Mouse (Mus musculus) stomach, embryonic 16.5 days (tissue): Measurements from ENCODE around the gene Ggact. TPM values are rescaled to one million over a fixed set of nuclear protein-coding genes. Genes with fewer than 3 reads are reported as not detected.

Experiments used
- ATAC-seq: fragments of 200-750 bp; cut with Nextera tagmentation; 2 replicates; pipeline ENCODE4 v1.8.0; 2017; ENCODE audit warnings: moderate number of reproducible peaks, moderate TSS enrichment; ENCODE audit not compliant: insufficient read depth, low FRiP score
- H3K27ac ChIP-seq: fragments of 300-500 bp; sonication (generic); 2 replicates; pipeline ENCODE4 v1.5.1; 2014; ENCODE audit warnings: low read length
- H3K27me3 ChIP-seq: fragments of 300-500 bp; sonication (generic); 2 replicates; pipeline ENCODE4 v1.6.1; 2014; ENCODE audit warnings: low read length, control low read depth, mixed read lengths; ENCODE audit not compliant: control insufficient read depth, insufficient read depth
- H3K36me3 ChIP-seq: fragments of 300-500 bp; sonication (generic); 2 replicates; pipeline ENCODE4 v1.6.1; 2014; ENCODE audit warnings: low read length; ENCODE audit not compliant: control insufficient read depth, insufficient read depth
- H3K4me1 ChIP-seq: fragments of 300-500 bp; sonication (generic); 2 replicates; pipeline ENCODE4 v1.6.1; 2014; ENCODE audit warnings: low read length, control low read depth, mixed read lengths; ENCODE audit not compliant: control insufficient read depth, insufficient read depth
- H3K4me2 ChIP-seq: fragments of 300-500 bp; sonication (generic); 2 replicates; pipeline ENCODE4 v1.6.1; 2014; ENCODE audit warnings: low read depth, low read length, mixed read lengths
- H3K4me3 ChIP-seq: fragments of 300-500 bp; sonication (generic); replicated peaks from 2 replicates; pipeline ENCODE4 v1.5.1; 2014; ENCODE audit warnings: mild to moderate bottlenecking, low read length
- H3K9ac ChIP-seq: fragments of 300-500 bp; sonication (generic); 2 replicates; pipeline ENCODE4 v1.6.1; 2014; ENCODE audit warnings: low read length
- H3K9me3 ChIP-seq: fragments of 300-500 bp; sonication (generic); replicated peaks from 2 replicates; pipeline ENCODE4 v1.6.1; 2016; ENCODE audit warnings: low read length, control low read depth; ENCODE audit not compliant: control insufficient read depth
- WGBS: fragments of 180-500 bp; shearing (Covaris S2); extraction: QIAGEN DNeasy Blood & Tissue Kit; methylation state at CpG from one replicate; pipeline ENCODE4 v1.1.7; 2014; 5-methylcytosine and 5-hydroxymethylcytosine counted together
- polyA plus RNA-seq: library from polyadenylated mRNA; unstranded; fragments of >200 nt; fragmentation: Nextera tagmentation; extraction: Ambion mirVana; gene quantifications from 2 replicates; pipeline ENCODE4 v1.2.1, GENCODE M21; 2015

Gene Ggact
- polyA plus RNA-seq, 1 experiment from 2014 or later: 33.0 TPM

DNA sequence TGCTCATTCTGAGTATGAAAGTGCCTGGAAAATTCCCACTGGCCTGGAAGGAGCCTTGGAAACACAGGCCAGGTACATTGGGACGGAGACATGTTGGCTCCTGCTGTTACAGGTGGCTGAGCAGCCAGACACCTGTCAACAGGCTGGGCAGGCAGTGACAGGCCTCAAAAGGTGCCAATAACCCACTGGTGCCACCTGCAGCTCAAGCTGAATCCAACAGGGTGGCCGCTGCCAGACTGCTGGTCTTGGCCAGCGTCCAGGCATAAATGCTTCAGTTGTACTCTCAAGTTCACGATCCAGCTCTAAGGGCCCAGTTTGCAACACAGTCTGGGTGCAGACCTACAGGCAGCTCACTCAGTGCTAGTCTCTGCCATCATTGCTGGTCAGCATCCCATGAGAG is 10.7 kb downstream of the Ggact start:
- peaks cover 15% of the 10 kb centered on the region for H3K4me1 ChIP-seq
- no peak overlapping the region for H3K9ac ChIP-seq
- H3K9me3 ChIP-seq: 0 out of 2 replicates have a peak, but pooled peaks cover 4% of the 10 kb centered on the region
- H3K27me3 ChIP-seq: no peaks in the 10 kb centered on the region
- no peak overlapping the region for H3K4me2 ChIP-seq
- WGBS: 60% methylated on average over 4 of the region's 4 CpGs
- H3K4me3 ChIP-seq: no peak overlapping the region
- H3K27ac ChIP-seq: peak overlapping the region; percentile 35; the same call in 1 of the 2 replicates
- peak; percentile 81 for ATAC-seq
- no peaks in the 10 kb centered on the region for H3K36me3 ChIP-seq

GRCm38 (mm10) chr14:122902136-122902535 is 11.4 kb downstream of the Ggact start:
- H3K4me3 ChIP-seq: no peak overlapping the region
- no peaks in the 10 kb centered on the region for H3K27me3 ChIP-seq
- H3K4me1 ChIP-seq: peaks cover 15% of the 10 kb centered on the region
- H3K27ac ChIP-seq: no peak overlapping the region
- peak; percentile 61; the same call in 1 of the 2 replicates for ATAC-seq
- H3K9me3 ChIP-seq: 0 out of 2 replicates have a peak, but pooled peaks cover 2% of the 10 kb centered on the region
- H3K9ac ChIP-seq: no peak overlapping the region
- WGBS: 55% methylated on average over 2 of the region's 2 CpGs
- no peak overlapping the region for H3K4me2 ChIP-seq
- no peaks in the 10 kb centered on the region for H3K36me3 ChIP-seq

DNA sequence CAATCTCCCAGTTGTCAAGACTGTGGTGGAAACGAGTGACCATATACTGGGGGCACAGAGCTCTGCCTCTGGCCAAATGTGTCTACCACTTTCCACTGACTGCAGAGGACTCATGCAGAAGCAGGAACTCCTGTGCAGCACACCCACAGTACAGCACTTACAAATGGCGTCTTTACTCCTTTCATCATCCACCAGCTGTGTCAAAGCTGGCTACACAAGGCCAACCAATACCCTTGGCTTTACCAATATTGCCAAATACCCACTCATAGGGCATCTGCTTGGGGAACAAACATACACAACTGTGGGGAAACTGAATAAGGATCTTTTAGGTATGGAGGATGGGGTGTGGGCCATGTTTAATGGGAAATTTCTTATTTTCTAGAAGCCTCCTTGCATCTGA is 11.8 kb downstream of the Ggact start:
- Histone ChIP-seq H3K27me3 (no peaks in the 10 kb centered on the region), H3K9me3 (no peaks in the 10 kb centered on the region), H3K27ac (no peak overlapping the region), H3K4me2 (no peak overlapping the region), H3K9ac (no peak overlapping the region), H3K4me3 (no peak overlapping the region), H3K4me1 (peaks cover 15% of the 10 kb centered on the region), H3K36me3 (no peaks in the 10 kb centered on the region)
- WGBS: 72% methylated on average over 2 of the region's 2 CpGs
- ATAC-seq: no peak

DNA sequence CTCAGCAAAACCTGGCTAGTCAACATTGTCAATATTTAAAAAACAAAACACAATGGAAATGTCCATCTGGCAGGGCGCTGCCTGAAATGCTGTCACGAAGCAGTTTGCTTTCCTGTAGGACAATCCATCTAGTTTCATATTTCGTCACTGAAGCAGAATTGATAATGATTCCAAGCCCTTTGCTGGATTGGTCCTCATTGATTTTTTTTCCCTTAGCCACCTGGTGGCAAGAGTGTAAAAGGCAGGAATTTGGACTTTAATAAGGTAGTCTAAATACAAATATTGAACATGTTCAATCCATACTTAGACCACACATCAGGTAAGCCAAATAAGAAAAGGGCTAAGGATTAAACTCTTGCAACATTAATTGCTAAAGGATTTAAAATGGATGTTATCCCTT is 12.4 kb downstream of the Ggact start:
- Histone ChIP-seq H3K4me1 (peaks cover 15% of the 10 kb centered on the region), H3K27me3 (no peaks in the 10 kb centered on the region), H3K36me3 (no peaks in the 10 kb centered on the region), H3K4me3 (no peak overlapping the region), H3K9me3 (no peaks in the 10 kb centered on the region), H3K4me2 (no peak overlapping the region), H3K27ac (no peak overlapping the region), H3K9ac (no peak overlapping the region)
- 60% methylated on average over 3 of the region's 3 CpGs for WGBS
- no peak for ATAC-seq

GRCm38 (mm10) chr14:122900679-122901078 is 12.9 kb downstream of the Ggact start:
- Histone ChIP-seq H3K36me3 (no peaks in the 10 kb centered on the region), H3K4me1 (peaks cover 15% of the 10 kb centered on the region)
- ATAC-seq: peak; percentile 19; the same call in 1 of the 2 replicates

DNA sequence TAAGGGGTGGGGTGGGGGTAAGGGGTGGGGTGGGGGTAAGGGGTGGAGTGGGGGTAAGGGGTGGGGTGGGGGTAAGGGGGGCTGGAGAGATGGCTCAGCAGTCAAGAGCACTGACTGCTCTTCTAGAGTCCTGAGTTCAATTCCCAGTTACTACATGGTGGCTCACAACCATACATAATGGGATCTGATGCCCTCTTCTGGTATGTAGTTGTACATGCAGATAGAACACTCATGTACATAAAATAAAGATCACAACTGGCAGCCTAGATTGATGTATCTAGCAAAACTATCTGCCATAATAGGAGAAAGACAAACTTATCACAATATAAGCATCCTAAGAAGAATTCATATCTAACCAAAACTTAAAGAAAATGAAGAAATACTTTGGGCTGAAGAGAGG is 15.0 kb downstream of the Ggact start:
- no peaks in the 10 kb centered on the region for H3K36me3 ChIP-seq
- ATAC-seq: no peak
- no peak overlapping the region for H3K4me2 ChIP-seq

More at GRCm38 (mm10) chr14:122900679-122901078, 12.9 kb downstream of the Ggact start:
- Histone ChIP-seq H3K27me3 (no peaks in the 10 kb centered on the region), H3K27ac (no peak overlapping the region), H3K9ac (no peak overlapping the region), H3K4me3 (no peak overlapping the region), H3K4me2 (no peak overlapping the region), H3K9me3 (no peaks in the 10 kb centered on the region)

DNA sequence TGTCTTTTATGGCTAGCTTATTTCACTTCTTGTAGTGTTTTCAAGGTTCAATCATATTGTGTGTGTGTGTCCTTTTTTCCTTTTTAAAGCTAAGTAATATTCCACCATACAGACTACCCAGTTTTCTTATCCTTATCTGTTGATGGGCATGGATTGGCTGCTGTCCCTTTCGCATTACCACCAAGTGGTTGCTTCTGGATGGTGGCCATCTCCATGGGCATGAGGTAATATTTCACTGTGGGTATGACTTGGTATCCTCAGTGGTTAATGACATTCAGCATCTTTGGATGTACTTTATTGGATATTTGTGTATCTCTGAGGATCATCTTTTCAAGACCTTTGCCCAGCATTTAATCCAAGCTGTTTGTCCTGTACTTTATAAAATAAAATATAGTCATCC is 17.5 kb downstream of the Ggact start:
- H3K9ac ChIP-seq: no peak overlapping the region
- H3K4me2 ChIP-seq: no peak overlapping the region
- WGBS: 97% methylated on average over 1 of the region's 1 CpGs
- H3K4me1 ChIP-seq: peaks cover 6% of the 10 kb centered on the region
- H3K36me3 ChIP-seq: no peaks in the 10 kb centered on the region
- H3K27ac ChIP-seq: no peak overlapping the region
- H3K27me3 ChIP-seq: no peaks in the 10 kb centered on the region
- no peaks in the 10 kb centered on the region for H3K9me3 ChIP-seq
- no peak overlapping the region for H3K4me3 ChIP-seq
- ATAC-seq: no peak

More for the DNA sequence above, 15.0 kb downstream of the Ggact start:
- no peaks in the 10 kb centered on the region for H3K9me3 ChIP-seq
- H3K9ac ChIP-seq: no peak overlapping the region
- peaks cover 15% of the 10 kb centered on the region for H3K4me1 ChIP-seq
- H3K4me3 ChIP-seq: no peak overlapping the region
- H3K27ac ChIP-seq: no peak overlapping the region
- H3K27me3 ChIP-seq: no peaks in the 10 kb centered on the region

DNA sequence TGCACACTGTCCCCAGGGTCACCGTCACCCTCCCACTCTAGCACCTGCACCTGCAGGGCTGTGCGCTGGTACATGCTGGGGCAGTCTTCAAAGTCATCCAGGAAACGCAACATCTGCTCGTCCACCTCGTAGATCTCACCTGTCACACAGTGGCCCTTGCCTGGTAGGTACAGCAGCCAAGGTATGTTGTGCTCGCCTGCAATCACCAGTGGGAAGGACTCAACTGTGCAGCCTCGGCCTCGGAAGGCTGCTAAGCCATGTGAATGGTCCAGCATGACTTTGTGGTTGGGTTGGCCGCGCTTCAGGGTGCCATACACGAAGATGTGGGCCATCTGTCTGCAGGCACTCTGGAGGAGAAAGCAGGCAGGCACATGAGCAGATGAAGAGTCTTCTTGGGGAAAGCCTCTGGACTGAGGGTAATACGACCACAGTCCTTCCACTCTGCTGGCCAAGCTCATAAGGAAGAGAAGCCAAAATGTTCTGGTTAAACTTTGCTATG is 22.0 kb downstream of the Ggact start:
- ATAC-seq: no peak

DNA sequence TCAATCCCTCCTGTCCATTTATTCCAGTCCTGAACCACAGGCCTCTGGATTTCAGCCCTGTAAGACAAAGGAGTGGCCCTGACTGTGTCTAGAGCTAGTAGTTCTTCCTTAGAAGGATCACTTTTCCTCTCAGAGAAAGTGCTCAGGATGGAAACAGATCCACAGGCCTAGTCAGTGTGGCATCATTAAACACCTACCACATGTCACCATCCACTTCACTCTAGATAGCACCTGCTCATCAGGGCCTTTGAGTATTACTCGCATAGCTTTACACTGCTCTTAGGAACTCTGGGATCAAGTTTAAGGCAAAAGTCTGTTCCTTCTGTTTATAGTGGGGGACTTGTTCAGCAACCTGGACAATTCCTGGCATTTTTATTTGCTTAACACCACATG is 25.1 kb downstream of the Ggact start:
- no peak overlapping the region for H3K9ac ChIP-seq
- H3K36me3 ChIP-seq: no peaks in the 10 kb centered on the region
- no peaks in the 10 kb centered on the region for H3K9me3 ChIP-seq
- 88% methylated on average over 1 of the region's 1 CpGs for WGBS
- no peak overlapping the region for H3K4me3 ChIP-seq
- H3K4me2 ChIP-seq: no peak overlapping the region
- no peak overlapping the region for H3K27ac ChIP-seq
- ATAC-seq: no peak
- no peaks in the 10 kb centered on the region for H3K27me3 ChIP-seq
- no peaks in the 10 kb centered on the region for H3K4me1 ChIP-seq

More for the DNA sequence above, 22.0 kb downstream of the Ggact start:
- H3K4me1 ChIP-seq: no peaks in the 10 kb centered on the region
- H3K4me2 ChIP-seq: no peak overlapping the region
- no peaks in the 10 kb centered on the region for H3K27me3 ChIP-seq
- H3K36me3 ChIP-seq: no peaks in the 10 kb centered on the region
- no peak overlapping the region for H3K27ac ChIP-seq
- H3K9ac ChIP-seq: no peak overlapping the region
- WGBS: 87% methylated on average over 12 of the region's 12 CpGs
- H3K9me3 ChIP-seq: no peaks in the 10 kb centered on the region
- no peak overlapping the region for H3K4me3 ChIP-seq
